Mouse (Mus musculus) neural tube, embryonic 11.5 days (tissue): Measurements from ENCODE around the gene Emd. TPM values are rescaled to one million over a fixed set of nuclear protein-coding genes. Genes with fewer than 3 reads are reported as not detected.
"Not testable (repeated sequence)": the region's sequence is repeated elsewhere in the genome, so short reads cannot be mapped to it uniquely, and the experiment has no call there.

Experiments
- ATAC-seq: fragments of 200-750 bp; cut with Nextera tagmentation; 2 replicates; pipeline ENCODE4 v1.8.0; 2017; ENCODE audit warnings: moderate number of reproducible peaks, mild to moderate bottlenecking, moderate TSS enrichment, moderate library complexity; ENCODE audit not compliant: insufficient read depth, low FRiP score, low TSS enrichment
- DNase-seq: peaks from one replicate; pipeline ENCODE4 v3.0.0-alpha.2; 2015; ENCODE audit warnings: low spot score
- H3K27ac ChIP-seq: fragments of 300-500 bp; sonication (generic); 2 replicates; pipeline ENCODE4 v1.5.1; 2014; ENCODE audit warnings: low read depth, mild to moderate bottlenecking, low read length
- H3K27me3 ChIP-seq: fragments of 300-500 bp; sonication (generic); 2 replicates; pipeline ENCODE4 v1.6.1; 2014; ENCODE audit warnings: mild to moderate bottlenecking, low read length, mixed read lengths; ENCODE audit not compliant: control insufficient read depth, insufficient read depth
- H3K36me3 ChIP-seq: fragments of 300-500 bp; sonication (generic); 2 replicates; pipeline ENCODE4 v1.6.1; 2014; ENCODE audit warnings: mild to moderate bottlenecking, low read length, moderate library complexity, mixed read lengths; ENCODE audit not compliant: control insufficient read depth, insufficient read depth
- H3K4me1 ChIP-seq: fragments of 300-500 bp; sonication (generic); 2 replicates; pipeline ENCODE4 v1.6.1; 2014; ENCODE audit warnings: low read length, mixed read lengths; ENCODE audit not compliant: control insufficient read depth, insufficient read depth
- H3K4me2 ChIP-seq: fragments of 300-500 bp; sonication (generic); 2 replicates; pipeline ENCODE4 v1.6.1; 2014; ENCODE audit warnings: low read depth, mild to moderate bottlenecking, moderate library complexity
- H3K4me3 ChIP-seq: fragments of 300-500 bp; sonication (generic); 2 replicates; pipeline ENCODE4 v1.5.1; 2014; ENCODE audit warnings: low read depth, low read length
- H3K9ac ChIP-seq: fragments of 300-500 bp; sonication (generic); 2 replicates; pipeline ENCODE4 v1.6.1; 2014; ENCODE audit warnings: mild to moderate bottlenecking, low read length
- H3K9me3 ChIP-seq: fragments of 300-500 bp; sonication (generic); 2 replicates; pipeline ENCODE4 v1.6.1; 2016; ENCODE audit warnings: low read length; ENCODE audit not compliant: control insufficient read depth
- WGBS: fragments of 180-500 bp; shearing (Covaris S2); extraction: QIAGEN DNeasy Blood & Tissue Kit; methylation state at CpG from one replicate; pipeline ENCODE4 v1.1.7; 2014; 5-methylcytosine and 5-hydroxymethylcytosine counted together
- polyA plus RNA-seq: library from polyadenylated mRNA; unstranded; fragments of >200 nt; fragmentation: Nextera tagmentation; extraction: Ambion mirVana; gene quantifications from 2 replicates; pipeline ENCODE4 v1.2.1, GENCODE M21; 2014

Gene Emd
- 24.0 and 31.9 TPM in 2 replicates for polyA plus RNA-seq

DNA sequence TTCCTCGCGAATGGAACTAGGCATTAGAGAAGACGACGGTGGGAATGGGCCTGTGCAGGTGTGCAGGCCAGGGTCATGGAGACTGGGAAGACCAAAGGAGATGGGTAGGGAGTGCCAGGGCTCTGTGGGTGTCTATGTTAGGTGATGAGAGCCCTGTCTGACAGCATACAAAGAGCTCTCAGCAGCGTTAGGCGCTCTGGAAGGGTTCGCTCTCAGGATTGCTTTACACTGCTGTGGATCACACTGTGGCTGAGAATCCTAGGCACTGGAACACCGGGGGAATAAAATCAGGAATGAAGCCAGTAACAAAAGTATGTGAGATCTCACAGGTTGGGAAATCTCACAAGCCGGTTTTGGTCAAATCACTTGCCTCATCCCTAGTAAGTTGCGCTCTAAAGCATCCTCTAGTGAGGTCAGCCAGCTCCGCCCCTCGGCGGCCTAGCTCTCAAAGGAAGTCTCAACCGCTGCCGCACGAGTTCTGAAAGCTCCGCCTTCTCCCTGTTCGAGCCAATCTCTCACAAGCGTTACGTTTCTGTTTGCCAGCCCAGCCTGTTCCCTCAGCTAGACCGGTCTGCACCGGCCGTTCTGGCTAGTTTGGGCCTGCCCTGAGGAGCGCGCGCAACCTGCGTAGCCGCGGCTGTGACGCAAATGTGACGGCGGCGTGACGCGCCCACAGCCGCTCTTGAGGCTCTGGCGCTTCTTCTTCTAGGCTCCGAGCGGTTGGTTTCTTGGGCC lies at the start of gene Emd:
TSS of gene Emd (plus strand) at position 535 of the 735 bp plus-strand sequence.
- H3K4me2 ChIP-seq = peak within 1 kb of the TSS; percentile 41
- H3K27ac ChIP-seq = peak within 1 kb of the TSS; percentile 55
- H3K36me3 ChIP-seq = no peaks in the 10 kb centered on the region

DNA sequence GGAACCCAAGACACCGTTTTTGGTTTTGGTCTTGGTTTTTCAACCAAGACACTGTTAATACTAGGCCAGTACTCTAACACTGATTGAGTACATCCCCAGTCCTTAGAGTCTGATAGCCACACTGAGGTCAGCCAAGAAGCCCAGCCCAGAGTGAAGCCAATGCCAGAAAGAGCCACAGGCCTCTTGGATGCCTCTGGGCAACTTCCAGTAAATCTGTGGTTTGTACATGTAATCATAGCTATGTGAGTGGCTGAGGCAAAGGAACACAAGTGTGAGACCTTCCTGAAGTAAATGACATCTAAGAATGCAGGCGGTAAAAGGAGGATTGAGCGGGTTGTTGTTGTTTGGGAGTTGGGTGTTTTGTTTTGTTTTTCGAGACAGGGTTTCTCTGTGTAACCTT lies 36.0 kb upstream of the Emd start:
- no peak overlapping the region for H3K4me3 ChIP-seq
- H3K27ac ChIP-seq = no peak overlapping the region
- 90% methylated on average over 4 of the region's 4 CpGs for WGBS
- ATAC-seq (no peak), DNase-seq (no peak)
- no peaks in the 10 kb centered on the region; the same call in 1 of the 2 replicates for H3K36me3 ChIP-seq
- no peak overlapping the region for H3K9ac ChIP-seq
- no peaks in the 10 kb centered on the region for H3K4me1 ChIP-seq
- no peaks in the 10 kb centered on the region for H3K9me3 ChIP-seq
- no peaks in the 10 kb centered on the region for H3K27me3 ChIP-seq
- H3K4me2 ChIP-seq = no peak overlapping the region

More for the DNA sequence above, at the start of gene Emd:
- peak; percentile 89 for DNase-seq
- peak; percentile 96 for ATAC-seq
- peak within 1 kb of the TSS; percentile 45 for H3K4me3 ChIP-seq
- H3K27me3 ChIP-seq = no peaks in the 10 kb centered on the region
- peaks cover 5% of the 10 kb centered on the region; the same call in 1 of the 2 replicates for H3K4me1 ChIP-seq
- H3K9ac ChIP-seq = peak within 1 kb of the TSS; percentile 72
- H3K9me3 ChIP-seq = no peaks in the 10 kb centered on the region
- 22% methylated on average over 39 of the region's 39 CpGs for WGBS

DNA sequence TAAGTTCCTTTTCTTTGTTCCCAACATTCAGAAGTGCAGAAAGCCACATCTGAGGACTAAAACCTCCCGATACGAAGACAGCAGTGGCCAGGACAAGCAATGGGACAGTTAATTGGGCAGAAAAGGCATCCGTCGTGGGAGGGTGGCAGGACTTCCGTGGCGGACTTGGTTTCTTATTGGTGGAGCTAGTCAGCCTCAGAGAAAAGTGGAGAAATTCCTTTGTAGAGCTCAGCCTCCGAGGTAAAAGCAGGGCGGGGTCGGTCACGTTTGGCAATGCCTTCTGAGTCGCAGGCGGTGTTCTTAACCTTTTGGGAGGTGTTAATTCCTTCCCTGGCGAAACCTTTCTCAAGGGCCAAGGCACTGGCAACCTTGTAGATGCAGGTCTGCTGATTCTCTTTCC lies 35.0 kb upstream of the Emd start:
- no peaks in the 10 kb centered on the region for H3K27me3 ChIP-seq
- no peaks in the 10 kb centered on the region for H3K9me3 ChIP-seq
- H3K4me1 ChIP-seq = no peaks in the 10 kb centered on the region
- H3K27ac ChIP-seq = no peak overlapping the region
- no peak overlapping the region for H3K4me3 ChIP-seq
- no peak for DNase-seq
- 60% methylated on average over 13 of the region's 13 CpGs for WGBS
- H3K9ac ChIP-seq = no peak overlapping the region
- H3K4me2 ChIP-seq = no peak overlapping the region
- no peak for ATAC-seq
- H3K36me3 ChIP-seq = no peaks in the 10 kb centered on the region; the same call in 1 of the 2 replicates

DNA sequence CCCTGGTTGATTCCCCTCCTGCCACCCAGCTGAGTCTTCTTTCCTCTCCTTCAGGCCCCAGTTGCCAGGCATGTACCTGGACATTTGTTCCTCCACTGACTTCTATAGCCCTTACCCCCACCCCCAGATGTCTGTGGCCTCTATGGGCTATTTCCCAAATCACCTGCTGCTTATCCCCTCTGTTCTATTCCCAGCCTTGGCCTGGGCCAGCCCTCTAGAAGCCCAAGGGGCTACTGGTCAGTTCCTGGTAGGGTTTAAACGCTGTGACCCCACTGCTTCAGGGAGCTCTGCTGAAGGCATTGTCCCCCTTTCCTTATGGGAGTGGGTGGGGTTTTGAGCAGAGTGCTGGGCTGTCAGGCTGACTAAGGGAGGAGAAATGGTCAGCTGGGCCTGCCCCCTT lies 34.4 kb upstream of the Emd start:
- H3K9me3 ChIP-seq, H3K9ac ChIP-seq: not testable (repeated sequence)
- 50% methylated on average over 1 of the region's 1 CpGs for whole genome bisulfite sequencing

DNA sequence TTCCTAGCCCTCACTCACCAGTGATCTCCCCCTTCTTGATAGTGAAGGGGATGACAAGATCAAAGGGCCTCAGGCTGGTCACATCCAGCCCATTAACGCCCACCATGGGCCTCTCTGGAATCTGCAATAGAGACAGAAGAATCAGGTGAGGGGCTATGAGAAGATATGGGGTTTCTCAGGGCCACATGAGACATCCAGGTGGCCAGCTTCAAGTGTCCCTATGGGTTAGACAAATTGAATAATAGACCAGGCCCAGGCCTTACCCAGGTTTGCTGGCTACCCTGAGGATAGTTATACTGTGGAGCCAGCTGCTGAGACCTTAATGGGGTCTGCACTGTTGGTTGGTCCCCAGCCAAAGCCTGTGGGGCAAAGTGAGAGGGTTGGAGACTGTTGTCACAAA lies 24.4 kb upstream of the Emd start:
- no peak overlapping the region for H3K4me3 ChIP-seq
- no peak for ATAC-seq
- no peaks in the 10 kb centered on the region for H3K27me3 ChIP-seq
- H3K9me3 ChIP-seq = no peaks in the 10 kb centered on the region
- no peak overlapping the region for H3K27ac ChIP-seq
- WGBS = 69% methylated on average over 1 of the region's 1 CpGs
- H3K9ac ChIP-seq = no peak overlapping the region
- no peak for DNase-seq
- H3K4me2 ChIP-seq = no peak overlapping the region
- no peaks in the 10 kb centered on the region for H3K4me1 ChIP-seq
- peaks cover 26% of the 10 kb centered on the region for H3K36me3 ChIP-seq

More for the DNA sequence above, 34.4 kb upstream of the Emd start:
- not testable (repeated sequence) for DNase-seq, H3K4me1 ChIP-seq, ATAC-seq, H3K27me3 ChIP-seq, H3K4me3 ChIP-seq, H3K4me2 ChIP-seq, H3K36me3 ChIP-seq, H3K27ac ChIP-seq

DNA sequence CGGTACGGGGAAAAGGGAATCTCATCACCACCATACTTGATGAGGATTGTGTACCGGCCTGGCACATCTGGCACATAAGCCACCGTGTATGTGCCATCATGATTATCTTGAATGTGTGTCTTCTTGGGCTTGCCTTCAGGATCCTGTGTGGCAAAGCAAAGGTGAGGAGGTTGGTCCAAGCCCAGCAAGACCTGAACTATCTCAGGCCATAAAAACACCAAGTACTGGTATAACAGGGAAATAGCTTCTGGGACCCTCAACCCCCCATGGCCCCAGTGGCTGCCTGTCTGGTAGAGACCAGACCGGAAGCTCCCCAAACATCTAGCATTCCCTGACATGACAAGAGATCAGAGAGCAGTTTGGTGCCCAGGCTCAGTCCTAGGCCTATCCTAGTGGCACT lies 21.3 kb upstream of the Emd start:
- DNase-seq (no peak), ATAC-seq (no peak)
- Histone ChIP-seq H3K4me3 (no peak overlapping the region), H3K9ac (no peak overlapping the region), H3K36me3 (peaks cover 16% of the 10 kb centered on the region), H3K27ac (no peak overlapping the region), H3K9me3 (no peaks in the 10 kb centered on the region), H3K4me1 (no peaks in the 10 kb centered on the region), H3K27me3 (no peaks in the 10 kb centered on the region), H3K4me2 (no peak overlapping the region)
- 90% methylated on average over 5 of the region's 5 CpGs for WGBS

DNA sequence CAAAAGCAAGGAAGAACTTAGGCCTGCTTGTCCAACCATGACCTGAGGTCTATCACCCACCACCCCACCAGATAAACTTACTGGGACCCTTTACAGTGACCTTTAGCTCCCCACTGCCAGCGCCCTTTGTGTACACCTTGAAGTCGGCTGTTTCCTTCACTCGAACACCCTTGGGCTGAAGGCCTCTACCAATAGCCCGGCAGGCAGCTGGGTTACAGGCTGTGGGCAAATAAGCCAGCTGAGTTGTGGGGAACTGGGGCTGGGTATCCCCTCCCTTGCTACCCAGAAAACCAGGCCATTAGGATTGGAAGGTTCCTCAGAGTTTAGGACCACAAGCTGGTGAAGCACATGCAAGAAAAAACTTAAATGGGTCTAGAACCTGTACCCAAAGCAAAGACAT lies 14.2 kb upstream of the Emd start:
- Histone ChIP-seq H3K9me3 (no peaks in the 10 kb centered on the region), H3K4me2 (no peak overlapping the region), H3K4me1 (no peaks in the 10 kb centered on the region), H3K9ac (no peak overlapping the region), H3K27ac (no peak overlapping the region), H3K27me3 (no peaks in the 10 kb centered on the region), H3K36me3 (peaks cover 7% of the 10 kb centered on the region), H3K4me3 (no peak overlapping the region)
- ATAC-seq (no peak), DNase-seq (no peak)
- 89% methylated on average over 4 of the region's 4 CpGs for WGBS

DNA sequence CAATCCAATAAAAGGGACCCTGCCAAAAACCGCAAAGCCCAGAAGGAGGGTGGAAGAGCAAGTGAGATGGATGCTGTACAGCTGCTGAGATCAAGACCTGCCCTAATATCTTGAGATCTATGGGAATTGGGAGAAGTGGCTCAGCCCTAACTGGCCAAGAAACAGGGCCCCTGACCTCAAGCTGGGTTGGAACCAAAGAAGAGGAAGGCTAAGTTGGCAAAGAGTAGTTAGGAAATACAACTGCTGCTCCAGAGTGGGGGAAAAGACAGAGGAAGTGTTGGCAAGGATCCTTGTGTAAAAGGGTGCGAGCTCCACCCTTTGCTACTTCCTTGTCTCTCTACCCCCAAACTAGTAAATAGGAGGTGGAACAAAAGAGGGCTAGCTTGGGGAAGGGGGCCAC lies 11.1 kb upstream of the Emd start:
- ATAC-seq (no peak), DNase-seq (no peak)
- Histone ChIP-seq H3K27me3 (no peaks in the 10 kb centered on the region), H3K4me1 (no peaks in the 10 kb centered on the region), H3K4me2 (peak overlapping the region; percentile 38), H3K27ac (no peak overlapping the region), H3K9ac (no peak overlapping the region), H3K9me3 (no peaks in the 10 kb centered on the region), H3K4me3 (no peak overlapping the region), H3K36me3 (peaks cover 6% of the 10 kb centered on the region)
- 88% methylated on average over 2 of the region's 2 CpGs for WGBS

DNA sequence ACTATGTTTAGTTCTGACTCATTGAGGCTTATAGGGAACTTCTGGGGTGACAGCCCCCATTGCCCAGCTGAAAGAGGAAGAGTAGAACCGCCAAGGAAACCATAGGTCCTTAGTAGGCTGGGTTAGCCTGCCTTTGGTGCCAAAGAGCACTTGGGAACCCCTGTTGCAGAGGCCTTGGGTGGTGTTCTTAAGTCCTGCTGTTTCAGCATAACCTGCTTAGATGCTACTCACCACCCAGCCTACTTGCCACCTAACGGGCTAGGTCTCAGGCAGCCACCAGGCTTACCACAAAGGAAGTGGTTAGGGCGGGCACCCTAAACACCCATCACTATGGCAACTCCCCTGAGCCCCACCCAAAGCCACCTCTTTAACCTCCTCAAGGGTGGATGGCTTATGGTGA lies 10.7 kb upstream of the Emd start:
- WGBS = 73% methylated on average over 3 of the region's 3 CpGs
- Histone ChIP-seq H3K4me1 (no peaks in the 10 kb centered on the region), H3K36me3 (peaks cover 6% of the 10 kb centered on the region), H3K4me2 (peak overlapping the region; percentile 38), H3K9me3 (no peaks in the 10 kb centered on the region), H3K27ac (no peak overlapping the region), H3K27me3 (no peaks in the 10 kb centered on the region), H3K4me3 (peak overlapping the region; percentile 58), H3K9ac (0 out of 2 replicates have a peak overlapping the region, but pooled peaks have one; percentile 41)
- ATAC-seq = no peak
- DNase-seq = no peak
